Mouse (Mus musculus) lung, postnatal 0 days (tissue): ENCODE measurements around the gene Rorb.

Experiments
- CTCF ChIP-seq: IDR thresholded peaks from 2 replicates; pipeline ENCODE4 v1.5.1; 2016; ENCODE audit warnings: antibody characterized with exemption, mild to moderate bottlenecking
- EP300 ChIP-seq: IDR thresholded peaks from 2 replicates; pipeline ENCODE4 v1.6.1; 2016; ENCODE audit warnings: antibody characterized with exemption, mild to moderate bottlenecking, control low read depth

- no peak for TF ChIP-seq EP300
- no peak for TF ChIP-seq CTCF
Measured at GRCm38 (mm10) chr19:18889117-18889627, 221.8 kb downstream of the Rorb start.
